Comparison of ENCODE assay signal across 12 mouse cellular contexts in genomic region chr19:29666965-29667594, GRCm38 (mm10). TPM values are rescaled to one million over a fixed set of nuclear protein-coding genes. Genes with fewer than 3 reads are reported as not detected.
A peak's percentile ranks its signal among the peaks of the same experiment; 100 is the strongest.
DNase-seq lines count a peak whose midpoint lies in the region; ATAC-seq lines count a peak whose summit lies in the region.
"Had no signal": no experiment of that assay in that cellular context is flagged by ENCODE, and none has a peak within 500 bp of the region (broad histone marks: within the 10 kb centered on the region; RNA-seq: fewer than 3 reads in every experiment).

No protein-coding gene starts in this region.

- H3K9me3 ChIP-seq in kidney, embryonic 16.5 days (ENCODE audit: low read length) = no peaks in the 10 kb centered on the region

- 34% methylated on average over 5 of the region's 5 CpGs for WGBS in kidney, embryonic 16.5 days

- H3K27me3 ChIP-seq in kidney, embryonic 16.5 days (ENCODE audit: insufficient read depth, low read length) = no peaks in the 10 kb centered on the region

- ATAC-seq in kidney, embryonic 16.5 days (ENCODE audit: low FRiP score, low TSS enrichment) = peak; percentile 83
- ATAC-seq in frontal cortex, adult (ENCODE audit: low TSS enrichment) = no peak
- ATAC-seq: hindbrain, postnatal 0 days had no signal

- H3K36me3 ChIP-seq in kidney, embryonic 16.5 days (ENCODE audit: insufficient read depth, low read length) = no peaks in the 10 kb centered on the region

- H3K4me3 ChIP-seq in kidney, embryonic 16.5 days (ENCODE audit: low read length) = no peak overlapping the region
- H3K4me3 ChIP-seq: left cerebral cortex, adult 2 months had no signal

- peak; percentile 43 for DNase-seq in testis, postnatal 14 days (ENCODE audit: low spot score)
- no peak for DNase-seq in testis, postnatal 10 days (ENCODE audit: low spot score)
- peak; percentile 26 for DNase-seq in adrenal gland, postnatal 10 days
- no peak for DNase-seq in embryo, embryonic 11 days
- no peak for DNase-seq in cerebellum, postnatal 4 days (ENCODE audit: low spot score in 2 of 2)
- DNase-seq: lung, embryonic 14.5 days; midbrain, embryonic 14.5 days; thymus, adult 18-20 months had no signal

- H3K27ac ChIP-seq in kidney, embryonic 16.5 days (ENCODE audit: low read length) = peak overlapping the region; percentile 32; the same call in 1 of the 2 replicates
- H3K27ac ChIP-seq: hindbrain, postnatal 0 days; left cerebral cortex, adult 2 months had no signal

- no peak overlapping the region for H3K4me2 ChIP-seq in kidney, embryonic 16.5 days (replicated peaks; ENCODE audit: low read depth, low read length)
- H3K4me2 ChIP-seq: lung, embryonic 14.5 days had no signal

- H3K4me1 ChIP-seq in kidney, embryonic 16.5 days (ENCODE audit: insufficient read depth, low read length) = peaks cover 9% of the 10 kb centered on the region; the same call in 1 of the 2 replicates

- no peak overlapping the region for H3K9ac ChIP-seq in kidney, embryonic 16.5 days (replicated peaks; ENCODE audit: low read length)
- H3K9ac ChIP-seq: lung, embryonic 14.5 days had no signal

RNA-seq across cellular contexts. Expression of gene Ermp1, which starts 18.9 kb away (rescaled TPM):
- total RNA-seq in adrenal gland, postnatal 10 days (2021) = 10 to 100 TPM; 41.9 to 43.0 TPM
- polyA plus RNA-seq in kidney, embryonic 16.5 days (2015; fragmentation: Nextera tagmentation; extraction: Ambion mirVana) = 24.8 and 25.1 TPM in 2 replicates

RNA-seq across cellular contexts. Expression of gene Mlana, which starts 30.5 kb away (rescaled TPM):
- total RNA-seq in adrenal gland, postnatal 10 days (2021) = not detected
- not detected in 2 replicates for polyA plus RNA-seq in kidney, embryonic 16.5 days (2015; fragmentation: Nextera tagmentation; extraction: Ambion mirVana)
- total RNA-seq: hindbrain, postnatal 0 days had no signal
- polyA plus RNA-seq: hindbrain, postnatal 0 days; lung, embryonic 14.5 days; midbrain, embryonic 14.5 days had no signal

Comparison
In these comparisons a context has a peak if more than half of its experiments do, and no peak if none do; other contexts are left out.
1. DNase-seq: peak in testis, postnatal 14 days (single experiment) and adrenal gland, postnatal 10 days (single experiment); none in testis, postnatal 10 days (single experiment), embryo, embryonic 11 days (single experiment) and cerebellum, postnatal 4 days (0 of 2).